Mouse (Mus musculus): ENCODE data around the gene Hoxc6.

Hoxc6 gene

GRCm38 (mm10) chr15:102990461-102991397, 7.3 kb upstream of the Hoxc6 start, which contains the start of gene Hoxc8:
Hoxc8 (plus strand) TSS chr15:102990607.
- no peak for DNase-seq (ENCODE audit: low spot score in 2 of 2)

GRCm38 (mm10) chr15:102991782-102992181, 6.3 kb upstream of the Hoxc6 start:
- DNase-seq (ENCODE audit: low spot score in 2 of 2) = no peak

- DNase-seq (ENCODE audit: low spot score in 2 of 2) = no peak
These were observed 5.9 kb upstream of the Hoxc6 start for GRCm38 (mm10) chr15:102992206-102992605.

GRCm38 (mm10) chr15:102992863-102993262, 5.2 kb upstream of the Hoxc6 start:
- DNase-seq (ENCODE audit: low spot score in 2 of 2) = no peak

- no peak for DNase-seq (ENCODE audit: low spot score in 2 of 2)
These were observed 1.5 kb upstream of the Hoxc6 start for GRCm38 (mm10) chr15:102996548-102996947.

- DNase-seq (ENCODE audit: low spot score in 2 of 2) = no peak
These were observed 626 bp upstream of the Hoxc6 start for GRCm38 (mm10) chr15:102997431-102997830.

GRCm38 (mm10) chr15:102998608-102999182, 638 bp downstream of the Hoxc6 start:
- DNase-seq (ENCODE audit: low spot score in 2 of 2) = no peak

GRCm38 (mm10) chr15:102999183-102999831, 1.2 kb downstream of the Hoxc6 start:
- no peak for DNase-seq (ENCODE audit: low spot score in 2 of 2)

- no peak for DNase-seq (ENCODE audit: low spot score in 2 of 2)
These were observed 1.9 kb downstream of the Hoxc6 start for GRCm38 (mm10) chr15:102999955-103000354.

GRCm38 (mm10) chr15:103000501-103000901, 2.4 kb downstream of the Hoxc6 start:
- no peak for DNase-seq (ENCODE audit: low spot score in 2 of 2)

- DNase-seq (ENCODE audit: low spot score in 2 of 2) = no peak
These were observed 3.3 kb downstream of the Hoxc6 start for GRCm38 (mm10) chr15:103001370-103001769.

- no peak for DNase-seq (ENCODE audit: low spot score in 2 of 2)
These were observed 4.1 kb downstream of the Hoxc6 start for GRCm38 (mm10) chr15:103002156-103002555.

GRCm38 (mm10) chr15:103002821-103003448, 4.9 kb downstream of the Hoxc6 start:
- no peak for DNase-seq (ENCODE audit: low spot score in 2 of 2)

- no peak for DNase-seq (ENCODE audit: low spot score in 2 of 2)
These were observed 7.3 kb downstream of the Hoxc6 start for GRCm38 (mm10) chr15:103005308-103005707.

GRCm38 (mm10) chr15:103005797-103006196, 7.7 kb downstream of the Hoxc6 start:
- DNase-seq (ENCODE audit: low spot score in 2 of 2) = no peak

- no peak for DNase-seq (ENCODE audit: low spot score in 2 of 2)
These were observed 8.3 kb downstream of the Hoxc6 start for GRCm38 (mm10) chr15:103006326-103006725.

- no peak for DNase-seq (ENCODE audit: low spot score in 2 of 2)
These were observed 11.4 kb downstream of the Hoxc6 start for GRCm38 (mm10) chr15:103009265-103010111.

GRCm38 (mm10) chr15:103010112-103010846, 12.2 kb downstream of the Hoxc6 start:
- no peak for DNase-seq (ENCODE audit: low spot score in 2 of 2)

GRCm38 (mm10) chr15:103010847-103011555, 12.9 kb downstream of the Hoxc6 start:
- no peak for DNase-seq (ENCODE audit: low spot score in 2 of 2)

Data from frontal cortex, postnatal 36 days (tissue).